Mouse (Mus musculus): ENCODE results near the gene Plekhb1. TPM values are rescaled to one million over a fixed set of nuclear protein-coding genes. Genes with fewer than 3 reads are reported as not detected.
A peak's percentile ranks its signal among the peaks of the same experiment; 100 is the strongest.

The Plekhb1 gene
- total and polyA plus RNA-seq, 3 experiments = 0.12 to 0.40 TPM; not detected in 1

DNA sequence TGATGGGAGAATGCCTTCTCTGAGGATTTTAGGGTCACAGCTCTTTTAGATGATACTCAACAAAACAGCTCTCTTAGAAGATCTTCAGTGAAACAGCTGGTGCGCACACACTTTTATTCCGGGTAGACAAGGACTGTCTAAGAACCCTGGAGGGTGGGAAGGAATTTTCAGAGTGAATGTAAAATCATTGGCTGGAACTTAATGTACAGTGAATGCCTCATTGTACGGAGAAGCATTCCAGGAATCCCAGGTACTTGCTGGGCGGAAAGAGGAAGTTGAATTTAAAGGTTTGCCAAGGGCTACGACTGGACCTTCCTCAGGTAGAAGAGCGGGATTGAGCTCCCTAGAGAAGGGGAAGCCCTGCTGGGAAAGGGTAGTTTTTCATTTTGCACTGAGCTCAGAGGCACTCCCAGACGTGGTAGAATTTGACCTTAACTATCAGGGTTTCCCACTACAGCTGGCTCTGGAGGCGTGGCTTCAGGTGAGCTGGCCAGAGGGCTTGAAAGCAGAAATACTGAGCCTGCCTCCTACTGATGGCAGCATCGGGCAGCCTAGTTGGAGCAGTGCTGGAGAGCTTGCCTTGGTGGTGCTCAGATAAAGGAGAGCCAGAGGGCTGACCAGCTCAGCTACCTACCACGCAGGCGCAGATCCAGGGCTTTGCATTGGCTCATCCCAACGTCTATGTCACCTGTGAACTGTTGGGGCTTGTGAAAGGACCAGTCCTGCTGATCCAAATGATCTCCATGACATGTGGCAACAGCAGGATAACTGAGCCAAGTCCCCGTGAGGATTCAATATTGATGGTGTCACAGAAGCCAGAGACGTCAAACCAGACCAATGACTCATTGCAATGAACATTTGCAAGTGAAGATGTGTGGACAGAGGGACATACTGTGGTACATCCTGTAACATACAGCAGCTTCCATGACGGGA, 17.0 kb upstream of the Plekhb1 start:
- H3K36me3 ChIP-seq (ENCODE audit: control insufficient read depth in 1 of 2, insufficient read depth in 2 of 2, low read length in 2 of 2) = peaks cover 0 to 7% of the 10 kb centered on the region in 2 experiments; a peak in 2 of 4 replicates
- peaks cover 0 to 17% of the 10 kb centered on the region in 2 experiments; a peak in 2 of 4 replicates for H3K4me1 ChIP-seq (ENCODE audit: control insufficient read depth in 1 of 2, insufficient read depth in 2 of 2, low read length in 2 of 2)
- H3K9me3 ChIP-seq (replicated peaks; ENCODE audit: insufficient read depth, low read length) = no peaks in the 10 kb centered on the region
- H3K4me3 ChIP-seq (ENCODE audit: control insufficient read depth in 1 of 2, insufficient read depth in 1 of 2, low read depth in 2 of 2, low read length in 2 of 2) = no peak overlapping the region
- peaks cover 0 to 1% of the 10 kb centered on the region in 2 experiments; a peak in 2 of 4 replicates for H3K27me3 ChIP-seq (ENCODE audit: control insufficient read depth in 1 of 2, insufficient read depth in 2 of 2, low read length in 2 of 2)
- H3K27ac ChIP-seq (ENCODE audit: control insufficient read depth, low read depth, low read length) = no peak overlapping the region
- TF ChIP-seq TAL1 (IDR thresholded peaks at IDR 0.05; ENCODE audit: low read length) (peak; percentile 63), USF1 (IDR thresholded peaks at IDR 0.05; ENCODE audit: low read depth, low read length) (no peak)
- no peak overlapping the region for H3K9ac ChIP-seq (ENCODE audit: control insufficient read depth, low read depth, low read length, poor library complexity, severe bottlenecking)
- no peaks in the 10 kb centered on the region for H3K79me2 ChIP-seq (ENCODE audit: control insufficient read depth, insufficient read depth, low read length, poor library complexity)
- DNase-seq (ENCODE audit: low read depth, low spot score) = peak; percentile 58

DNA sequence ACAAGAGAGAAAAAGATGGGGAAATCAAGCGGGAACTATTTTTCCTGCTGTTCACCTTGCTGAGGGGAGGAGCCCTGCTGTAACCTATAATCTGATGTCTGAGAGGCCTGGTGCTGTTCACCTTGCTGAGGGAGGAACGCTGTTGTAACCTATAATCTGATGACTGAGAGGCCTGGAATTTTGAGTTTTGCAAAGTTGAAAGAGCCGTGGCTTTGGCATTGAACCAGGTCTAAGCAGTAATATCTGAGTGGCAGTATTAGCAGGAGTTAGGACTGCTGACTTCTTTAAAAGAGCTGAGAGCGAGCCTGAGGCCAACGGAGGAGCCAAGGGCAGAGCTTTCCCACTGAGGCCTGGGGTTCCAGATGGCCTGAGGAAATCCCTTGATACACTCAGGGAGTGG, 15.8 kb upstream of the Plekhb1 start:
- Histone ChIP-seq H3K9me3 (replicated peaks; ENCODE audit: insufficient read depth, low read length) (no peaks in the 10 kb centered on the region), H3K27me3 (ENCODE audit: control insufficient read depth in 1 of 2, insufficient read depth in 2 of 2, low read length in 2 of 2) (peaks cover 0 to 2% of the 10 kb centered on the region in 2 experiments; a peak in 2 of 4 replicates), H3K36me3 (ENCODE audit: control insufficient read depth in 1 of 2, insufficient read depth in 2 of 2, low read length in 2 of 2) (peaks cover 0 to 7% of the 10 kb centered on the region in 2 experiments; a peak in 2 of 4 replicates), H3K79me2 (ENCODE audit: control insufficient read depth, insufficient read depth, low read length, poor library complexity) (no peaks in the 10 kb centered on the region), H3K9ac (ENCODE audit: control insufficient read depth, low read depth, low read length, poor library complexity, severe bottlenecking) (no peak overlapping the region), H3K4me1 (ENCODE audit: control insufficient read depth in 1 of 2, insufficient read depth in 2 of 2, low read length in 2 of 2) (peaks cover 0 to 17% of the 10 kb centered on the region in 2 experiments; a peak in 2 of 4 replicates), H3K4me3 (ENCODE audit: control insufficient read depth in 1 of 2, insufficient read depth in 1 of 2, low read depth in 2 of 2, low read length in 2 of 2) (no peak overlapping the region), H3K27ac (ENCODE audit: control insufficient read depth, low read depth, low read length) (no peak overlapping the region)
- TF ChIP-seq MAX (IDR thresholded peaks at IDR 0.05; ENCODE audit: low read length) (no peak), RCOR1 (IDR thresholded peaks at IDR 0.05; ENCODE audit: low read depth, low read length) (no peak), UBTF (IDR thresholded peaks at IDR 0.05; ENCODE audit: borderline replicate concordance, insufficient read depth, low read depth, low read length) (no peak), MYB (IDR thresholded peaks at IDR 0.05; ENCODE audit: low read depth, low read length) (no peak), ZC3H11A (IDR thresholded peaks at IDR 0.05; ENCODE audit: low read depth, low read length) (no peak), SIN3A (IDR thresholded peaks at IDR 0.05; ENCODE audit: low read length) (no peak), SMC3 (IDR thresholded peaks at IDR 0.05; ENCODE audit: low read depth, low read length) (no peak), TAL1 (IDR thresholded peaks at IDR 0.05; ENCODE audit: low read length) (no peak), TBP (IDR thresholded peaks at IDR 0.05; ENCODE audit: low read depth, low read length) (no peak), MAZ (IDR thresholded peaks at IDR 0.05; ENCODE audit: low read depth, low read length) (no peak), POLR2AphosphoS2 (IDR thresholded peaks at IDR 0.05; ENCODE audit: low read length) (no peak), ZKSCAN1 (IDR thresholded peaks at IDR 0.05; ENCODE audit: low read depth, low read length) (no peak), CHD2 (IDR thresholded peaks at IDR 0.05; ENCODE audit: low read length) (no peak), KAT2A (conservative IDR thresholded peaks at IDR 0.05; ENCODE audit: low read depth, low read length) (no peak)
- DNase-seq (ENCODE audit: low read depth, low spot score) = no peak
